Mouse (Mus musculus) ES-E14 (cell line): ENCODE measurements around the gene Pbsn. TPM values are rescaled to one million over a fixed set of nuclear protein-coding genes. Genes with fewer than 3 reads are reported as not detected.

Experiments
- DNase-seq: peaks from one replicate; pipeline ENCODE4 v3.0.0-alpha.2; 2013; ENCODE audit warnings: low read depth, low spot score
- H3K27ac ChIP-seq: 2 replicates; pipeline ENCODE4 v1.5.1; 2012; ENCODE audit warnings: low read depth, mild to moderate bottlenecking, low read length, moderate library complexity, mixed read lengths; ENCODE audit not compliant: poor library complexity, insufficient read depth, severe bottlenecking
- H3K36me3 ChIP-seq: 2 replicates; pipeline ENCODE4 v1.6.1; 2012; ENCODE audit warnings: mild to moderate bottlenecking, low read length, moderate library complexity, mixed read lengths; ENCODE audit not compliant: control insufficient read depth, poor library complexity, insufficient read depth, severe bottlenecking
- H3K4me1 ChIP-seq, 2 experiments: fragments of 150-350 bp in 1 of 2; sonication (generic) in 1 of 2; 2 replicates each; pipeline ENCODE4 v1.6.1; 2012; ENCODE audit warnings: low read length in 2 of 2, mild to moderate bottlenecking in 1 of 2, mixed read lengths in 1 of 2; ENCODE audit not compliant: control insufficient read depth in 2 of 2, insufficient read depth in 2 of 2, poor library complexity in 1 of 2
- H3K4me3 ChIP-seq, 2 experiments: fragments of 150-350 bp in 1 of 2; sonication (generic) in 1 of 2; 2 replicates each; pipeline ENCODE4 v1.5.1; 2012; ENCODE audit warnings: low read length in 2 of 2, low read depth in 1 of 2, mild to moderate bottlenecking in 1 of 2, mixed read lengths in 1 of 2; ENCODE audit not compliant: insufficient read depth in 1 of 2, poor library complexity in 1 of 2, severe bottlenecking in 1 of 2
- H3K9ac ChIP-seq: 2 replicates; pipeline ENCODE4 v1.6.1; 2012; ENCODE audit warnings: low read depth, mild to moderate bottlenecking, low read length, mixed read lengths; ENCODE audit not compliant: poor library complexity, insufficient read depth, severe bottlenecking
- H3K9me3 ChIP-seq: fragments of 150-350 bp; sonication (generic); 2 replicates; pipeline ENCODE4 v1.6.1; 2012; ENCODE audit warnings: low read depth, mild to moderate bottlenecking, low read length; ENCODE audit not compliant: control insufficient read depth, insufficient read depth
- CHD2 ChIP-seq: IDR thresholded peaks from 2 replicates; pipeline ENCODE4 v1.6.1; 2014; ENCODE audit warnings: mild to moderate bottlenecking, low read depth, low read length, inconsistent platforms
- HCFC1 ChIP-seq: IDR thresholded peaks from 2 replicates; pipeline ENCODE4 v1.6.1; 2012; ENCODE audit warnings: low read length, inconsistent platforms, borderline replicate concordance; ENCODE audit not compliant: insufficient read depth
- MAFK ChIP-seq: IDR thresholded peaks from 2 replicates; pipeline ENCODE4 v1.6.1; 2014; ENCODE audit warnings: mild to moderate bottlenecking, low read depth, low read length, inconsistent platforms; ENCODE audit not compliant: insufficient read depth
- ZC3H11A ChIP-seq: IDR thresholded peaks from 2 replicates; pipeline ENCODE4 v1.6.1; 2012; ENCODE audit warnings: low read depth, mild to moderate bottlenecking, inconsistent platforms, low read length, borderline replicate concordance
- ZNF384 ChIP-seq: IDR thresholded peaks from 2 replicates; pipeline ENCODE4 v1.6.1; 2012; ENCODE audit warnings: low read depth, low read length, inconsistent platforms
- in situ Hi-C, 2 experiments: fragments of 600-800 bp; cut with MboI; formaldehyde crosslinking; loops; one replicate each; pipeline ENCODE4 v1.15.1; 2025; ENCODE audit warnings: low sequenced_read_pairs in 2 of 2, inconsistent platforms in 1 of 2; ENCODE audit not compliant: unreplicated experiment in 2 of 2
- total RNA-seq: library from RNA; depleted of rRNA; stranded (reverse); fragments of 300-350 nt; gene quantifications from 2 replicates; pipeline ENCODE4 v1.2.3, GENCODE M21; 2012

The Pbsn gene
- total RNA-seq, 1 experiment, result not detected

GRCm38 (mm10) chrX:77808602-77809001, 44.8 kb downstream of the Pbsn start:
- Histone ChIP-seq H3K36me3 (no peaks in the 10 kb centered on the region), H3K9ac (no peak overlapping the region), H3K4me3 (no peak overlapping the region), H3K4me1 (no peaks in the 10 kb centered on the region), H3K9me3 (no peaks in the 10 kb centered on the region), H3K27ac (no peak overlapping the region)
- TF ChIP-seq HCFC1 (no peak), ZC3H11A (0 out of 2 replicates have a peak, but pooled peaks have one; percentile 31)
- in situ Hi-C loops, result no loop called here
- no peak for DNase-seq

- no peak overlapping the region for H3K9ac ChIP-seq
- H3K4me3 ChIP-seq, result no peak overlapping the region
- no peaks in the 10 kb centered on the region for H3K9me3 ChIP-seq
- no peak for TF ChIP-seq MAFK
- TF ChIP-seq ZC3H11A, result no peak
- no peak for TF ChIP-seq CHD2
- no peak for TF ChIP-seq ZNF384
- TF ChIP-seq HCFC1, result no peak
- no peak for DNase-seq
- H3K36me3 ChIP-seq, result no peaks in the 10 kb centered on the region
- no peaks in the 10 kb centered on the region for H3K4me1 ChIP-seq
- no peak overlapping the region for H3K27ac ChIP-seq
- in situ Hi-C loops, result no loop called here
These were observed 51.1 kb downstream of the Pbsn start for GRCm38 (mm10) chrX:77802293-77802692.

GRCm38 (mm10) chrX:77801543-77801942, 51.9 kb downstream of the Pbsn start:
- TF ChIP-seq MAFK, result no peak
- no peak for TF ChIP-seq ZNF384
- no peak for TF ChIP-seq CHD2
- no peak for TF ChIP-seq HCFC1
- no peak for TF ChIP-seq ZC3H11A

GRCm38 (mm10) chrX:77799554-77799953, 53.9 kb downstream of the Pbsn start:
- Histone ChIP-seq H3K4me3 (no peak overlapping the region), H3K27ac (no peak overlapping the region), H3K4me1 (no peaks in the 10 kb centered on the region), H3K36me3 (no peaks in the 10 kb centered on the region), H3K9me3 (no peaks in the 10 kb centered on the region), H3K9ac (no peak overlapping the region)
- DNase-seq, result no peak
- TF ChIP-seq CHD2, result no peak
- TF ChIP-seq MAFK, result no peak
- TF ChIP-seq HCFC1, result no peak
- TF ChIP-seq ZNF384, result no peak
- no peak for TF ChIP-seq ZC3H11A
- in situ Hi-C loops, result no loop called here

More at GRCm38 (mm10) chrX:77801543-77801942, 51.9 kb downstream of the Pbsn start:
- no peak overlapping the region for H3K9ac ChIP-seq
- no peak overlapping the region for H3K4me3 ChIP-seq
- DNase-seq, result no peak
- in situ Hi-C loops, result no loop called here
- H3K36me3 ChIP-seq, result no peaks in the 10 kb centered on the region
- H3K27ac ChIP-seq, result no peak overlapping the region
- H3K9me3 ChIP-seq, result no peaks in the 10 kb centered on the region
- H3K4me1 ChIP-seq, result no peaks in the 10 kb centered on the region

GRCm38 (mm10) chrX:77797801-77798200, 55.6 kb downstream of the Pbsn start:
- TF ChIP-seq ZNF384 (no peak), CHD2 (no peak)
- Histone ChIP-seq H3K4me1 (no peaks in the 10 kb centered on the region), H3K9ac (no peak overlapping the region), H3K4me3 (no peak overlapping the region), H3K36me3 (no peaks in the 10 kb centered on the region), H3K27ac (no peak overlapping the region), H3K9me3 (no peaks in the 10 kb centered on the region)
- DNase-seq, result no peak
- in situ Hi-C loops, result no loop called here
